Mouse (Mus musculus) MEL-GATA-1-ER (cell line): ENCODE results near the gene Tmem263.

Experiments used
- DNase-seq: peaks from one replicate; pipeline ENCODE4 v3.0.0-alpha.2; 2012; ENCODE audit warnings: low read depth; ENCODE audit errors: extremely low read depth

Tmem263 gene

GRCm38 (mm10) chr10:85102247-85103084 lies at the start of gene Tmem263, which contains the start of gene Fhl4:
TSS of gene Tmem263 (plus strand) at chr10:85102627.
TSS of gene Fhl4 (minus strand) at chr10:85102495.
- DNase-seq, result peak; percentile 51

DNA sequence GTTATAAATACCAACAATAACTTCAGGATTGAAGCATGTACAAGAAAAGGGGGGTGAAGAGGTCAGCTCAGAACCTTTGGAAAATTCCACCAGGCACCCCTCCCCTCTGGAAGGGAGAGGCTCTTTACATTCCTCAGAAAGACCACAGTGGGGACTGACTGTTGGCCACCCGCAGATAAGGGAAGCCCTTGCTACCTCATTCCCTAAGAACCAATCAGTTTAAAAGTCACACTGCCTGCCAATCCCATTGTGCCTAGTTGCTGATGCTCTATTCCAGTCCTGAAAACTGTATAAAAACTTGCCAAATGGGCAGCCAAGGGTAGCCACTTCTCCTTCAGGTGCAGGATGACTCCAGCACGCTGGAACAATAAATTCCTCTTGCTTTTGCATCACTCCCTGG lies 47.6 kb upstream of the Tmem263 start:
- no peak for DNase-seq

GRCm38 (mm10) chr10:85071605-85072152 lies 30.7 kb upstream of the Tmem263 start:
- DNase-seq, result no peak

GRCm38 (mm10) chr10:85101841-85102240 lies 586 bp upstream of the Tmem263 start:
- DNase-seq, result no peak

DNA sequence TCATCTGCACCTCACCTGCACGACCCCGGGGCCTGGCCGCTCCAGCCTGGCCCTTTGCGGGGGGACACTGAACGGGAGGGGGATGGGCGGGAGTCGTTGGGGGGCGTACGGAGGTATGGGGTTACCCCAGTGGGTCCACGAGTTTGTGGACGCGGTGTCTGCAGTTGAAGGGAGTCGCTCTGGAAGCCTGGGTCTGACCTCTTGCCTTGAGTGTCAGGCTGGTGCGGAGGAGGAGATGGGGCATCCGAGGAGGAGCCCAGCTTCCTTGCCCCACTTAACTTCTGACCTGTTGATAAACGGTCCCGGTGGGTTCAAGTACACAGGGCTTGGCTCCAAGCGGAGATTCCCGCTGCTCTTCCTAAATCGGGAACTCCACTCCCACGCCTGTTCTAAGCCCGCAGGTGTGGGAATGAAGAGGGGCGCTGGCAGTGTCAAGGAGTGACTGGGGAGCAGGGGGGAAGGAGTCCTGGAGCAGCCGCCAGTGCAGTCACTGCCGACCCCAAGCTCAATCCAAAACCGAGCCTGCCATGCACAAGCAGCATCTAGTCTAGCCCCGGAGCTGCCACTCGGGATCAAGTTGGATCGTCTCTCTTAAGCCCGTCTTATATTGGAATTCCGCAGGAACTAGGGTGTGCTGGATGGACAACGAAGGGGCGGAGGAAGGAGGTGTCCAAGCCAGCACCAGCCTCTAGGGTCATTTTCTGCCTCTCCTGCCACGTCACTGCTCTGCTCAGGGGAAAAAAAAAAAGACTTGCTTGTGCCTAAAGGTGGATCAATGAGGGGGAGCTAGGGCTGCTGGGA lies 858 bp downstream of the Tmem263 start:
- peak; percentile 17 for DNase-seq

DNA sequence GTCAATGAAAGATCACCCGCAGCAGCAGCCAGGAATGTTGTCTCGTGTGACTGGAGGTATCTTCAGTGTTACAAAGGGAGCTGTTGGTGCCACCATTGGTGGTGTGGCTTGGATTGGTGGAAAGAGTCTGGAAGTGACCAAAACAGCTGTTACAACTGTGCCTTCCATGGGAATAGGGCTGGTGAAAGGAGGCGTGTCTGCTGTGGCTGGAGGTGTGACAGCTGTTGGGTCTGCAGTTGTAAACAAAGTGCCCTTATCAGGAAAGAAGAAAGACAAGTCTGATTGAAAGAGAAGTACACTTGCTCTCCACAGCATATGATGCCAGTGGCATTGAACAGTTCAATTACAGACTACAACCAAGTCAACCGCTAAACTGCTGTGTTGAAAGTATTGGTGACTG lies 12.0 kb downstream of the Tmem263 start:
- no peak for DNase-seq

DNA sequence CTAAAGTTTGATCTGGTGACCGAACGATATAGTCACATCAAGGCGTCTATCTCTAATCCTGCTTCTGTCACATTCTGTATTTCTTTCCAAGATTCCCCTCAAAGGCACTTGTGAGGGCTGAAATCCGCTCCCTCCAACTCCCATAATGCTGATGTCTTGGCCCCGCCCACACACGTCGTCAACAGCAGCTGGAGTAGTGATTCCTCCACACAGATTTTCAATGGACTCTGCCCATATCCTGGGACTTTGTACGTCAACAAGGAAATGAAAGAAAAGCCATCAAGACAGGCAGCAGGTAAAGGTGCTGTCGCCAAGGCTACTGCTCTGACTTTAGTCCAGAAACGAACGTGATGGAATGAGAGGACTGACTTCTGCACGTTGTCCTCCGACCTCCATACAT lies 22.8 kb downstream of the Tmem263 start:
- DNase-seq, result no peak

DNA sequence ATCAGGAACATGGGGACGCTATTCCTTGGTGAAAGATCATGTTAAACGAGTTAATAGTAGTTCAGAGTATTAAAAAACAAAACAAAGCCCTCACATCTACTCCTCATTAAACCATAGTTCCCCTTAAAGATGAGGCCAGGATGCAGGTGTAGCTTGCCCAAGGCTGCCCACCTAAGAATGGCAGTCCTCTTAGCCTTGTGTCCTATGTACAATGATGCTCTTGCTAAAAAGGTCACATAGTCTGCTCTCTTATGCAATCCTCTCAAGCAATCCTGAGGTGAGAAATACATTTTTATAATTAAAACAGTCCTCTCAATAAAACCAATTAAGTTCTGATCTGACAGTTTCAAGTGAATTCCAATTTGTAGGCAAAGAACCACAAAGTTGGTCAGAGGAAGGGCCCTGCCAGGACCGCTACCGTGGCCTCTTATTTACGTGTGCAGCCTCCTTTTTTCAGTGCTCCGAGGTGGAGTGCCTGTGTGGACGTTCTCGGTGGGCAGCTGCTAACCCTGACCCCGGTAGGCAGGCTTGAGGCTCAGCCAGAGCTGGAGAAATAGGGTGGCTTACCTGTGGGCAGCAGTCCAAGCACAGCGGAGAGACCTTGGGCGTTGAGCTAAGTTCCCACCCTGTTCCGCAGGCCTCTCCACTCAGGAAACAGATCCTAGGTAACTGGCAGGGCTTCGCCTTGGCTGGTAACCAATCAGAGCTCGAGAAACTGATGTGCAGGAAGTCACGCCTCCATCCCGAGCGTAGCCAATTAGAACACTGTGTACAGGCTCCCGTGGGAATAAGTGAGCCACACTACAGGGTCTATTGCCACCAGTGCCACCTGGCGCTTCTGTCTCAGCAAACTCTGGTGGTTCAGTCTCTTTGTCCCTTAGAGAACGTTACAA lies 25.2 kb downstream of the Tmem263 start, which contains the start of gene Mterf2:
TSS of gene Mterf2 (minus strand) at position 633 of the 893 bp plus-strand sequence.
- peak; percentile 97 for DNase-seq

GRCm38 (mm10) chr10:85128453-85128852 lies 26.0 kb downstream of the Tmem263 start:
- DNase-seq, result peak; percentile 56

DNA sequence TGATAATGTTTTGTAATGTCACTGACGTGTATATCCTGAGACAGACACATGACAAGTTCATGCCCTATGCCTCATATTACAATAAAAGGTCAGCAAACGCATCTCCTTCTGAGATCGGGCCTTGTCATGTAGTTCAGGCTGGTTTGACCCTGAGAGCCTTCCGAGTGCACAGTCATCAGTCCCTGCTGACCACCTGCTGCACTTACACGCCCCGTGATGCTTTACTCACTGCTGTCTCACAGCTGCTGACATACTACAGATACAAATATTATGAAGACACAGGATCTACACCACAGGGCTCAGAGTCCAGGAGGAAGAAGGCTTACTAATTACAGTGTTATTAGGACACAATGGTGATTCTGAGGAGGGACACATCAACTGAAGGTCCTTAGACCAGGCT lies 34.1 kb downstream of the Tmem263 start:
- DNase-seq, result no peak

GRCm38 (mm10) chr10:85141465-85141864 lies 39.0 kb downstream of the Tmem263 start:
- no peak for DNase-seq

GRCm38 (mm10) chr10:85146282-85146681 lies 43.9 kb downstream of the Tmem263 start:
- DNase-seq, result no peak

DNA sequence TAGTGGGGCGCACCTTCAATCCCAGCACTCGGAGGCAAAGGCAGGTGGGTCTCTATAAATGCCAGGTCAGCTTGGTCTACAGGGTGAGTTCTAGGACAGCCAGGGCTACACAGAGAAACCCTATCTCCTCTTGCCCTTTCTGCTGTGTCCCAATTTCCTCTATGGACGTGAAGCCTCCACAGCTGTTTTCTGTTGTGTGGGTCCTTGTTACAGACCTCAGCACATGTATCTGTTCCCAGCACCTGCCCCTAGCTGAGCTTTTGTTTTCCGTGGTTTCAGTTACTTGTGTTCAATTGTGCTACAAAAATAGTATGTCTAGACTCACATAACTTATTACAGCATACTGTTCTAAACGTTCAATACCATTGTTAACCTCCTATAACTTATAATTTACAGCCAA lies 46.8 kb downstream of the Tmem263 start:
- DNase-seq, result no peak

DNA sequence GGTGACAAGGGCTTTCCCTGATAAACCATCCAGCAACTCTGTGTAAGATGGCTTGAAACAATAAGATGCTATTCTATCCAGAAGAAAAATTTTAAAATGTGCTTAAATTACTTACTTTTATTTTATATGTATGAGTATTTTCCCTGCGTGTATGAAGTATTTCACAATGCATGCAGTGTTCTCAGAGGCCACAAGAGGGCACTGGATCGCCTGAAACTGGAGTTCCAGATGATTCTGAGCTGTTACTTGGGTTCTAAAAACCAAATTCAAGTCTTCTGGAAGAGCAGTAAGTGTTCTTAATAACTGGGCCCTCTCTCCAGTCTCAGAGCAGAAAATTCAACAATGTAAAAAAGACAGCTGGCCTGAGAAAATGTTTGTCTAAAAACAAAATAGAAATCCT lies 51.8 kb downstream of the Tmem263 start:
- DNase-seq, result peak; percentile 26

DNA sequence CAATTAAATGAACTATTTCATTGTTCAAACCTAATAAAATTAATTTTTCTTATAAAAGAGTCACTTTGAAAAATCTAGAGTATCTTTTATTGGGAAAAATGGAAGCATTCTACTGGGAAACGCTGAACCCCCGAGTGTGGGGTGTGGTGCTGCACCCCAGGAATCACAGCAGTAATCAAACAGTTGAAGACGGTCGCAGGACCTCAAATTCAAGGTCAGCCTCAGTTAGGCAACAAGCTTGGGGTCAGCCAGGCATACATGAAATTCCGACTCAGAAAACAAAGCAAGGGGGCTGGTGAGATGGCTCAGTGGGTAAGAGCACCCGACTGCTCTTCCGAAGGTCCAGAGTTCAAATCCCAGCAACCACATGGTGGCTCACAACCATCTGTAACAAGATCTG lies 55.0 kb downstream of the Tmem263 start:
- DNase-seq, result no peak

- no peak for DNase-seq
Measured at GRCm38 (mm10) chr10:85159989-85160619, 57.7 kb downstream of the Tmem263 start.

DNA sequence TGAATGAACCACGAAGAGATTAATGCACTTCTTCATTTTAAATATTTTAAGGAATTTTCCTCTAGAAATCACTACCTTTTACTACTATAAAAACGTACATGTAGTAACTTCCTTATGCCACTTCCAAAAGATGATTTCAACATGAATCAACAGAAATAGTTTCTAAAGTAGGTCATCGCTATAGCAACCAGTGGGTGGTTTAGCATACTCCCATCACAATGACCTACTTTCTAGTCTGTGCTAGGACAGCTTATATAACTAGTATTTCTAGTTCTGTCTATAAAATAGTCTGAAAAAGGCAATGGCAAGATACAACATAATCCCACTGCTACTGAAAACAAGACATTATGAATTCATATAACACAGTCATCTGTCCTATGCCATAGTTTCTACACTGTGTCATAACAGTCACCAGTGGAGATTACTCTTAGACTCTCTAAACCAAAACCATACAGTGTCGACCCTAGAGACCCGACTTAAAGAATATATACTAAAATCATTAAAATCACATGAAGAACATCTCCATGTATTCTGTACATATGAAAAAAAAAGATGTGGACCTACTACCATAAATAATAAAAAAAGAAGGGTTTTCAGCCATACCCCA lies 59.4 kb downstream of the Tmem263 start:
- DNase-seq, result no peak

DNA sequence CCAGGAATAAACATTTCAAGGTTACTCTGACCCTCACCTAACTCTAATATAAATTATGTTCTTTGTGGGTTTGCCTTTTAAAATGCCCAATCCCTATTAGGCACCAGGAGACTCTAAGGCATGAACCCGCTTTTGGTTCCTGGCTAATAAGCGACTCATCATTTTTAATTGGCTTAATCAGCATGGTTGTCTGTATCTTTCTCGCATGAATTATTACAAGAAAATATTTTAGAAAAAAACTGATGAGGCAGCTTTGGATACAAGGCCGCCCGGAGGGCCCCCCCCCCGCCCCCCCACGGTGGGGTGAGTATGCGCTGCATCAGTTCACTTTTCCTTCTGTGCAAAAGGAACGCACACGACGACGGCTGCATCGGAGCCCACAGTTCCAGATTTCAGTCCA lies 62.4 kb downstream of the Tmem263 start:
- DNase-seq, result no peak

GRCm38 (mm10) chr10:85165306-85165705 lies 62.9 kb downstream of the Tmem263 start:
- no peak for DNase-seq
